Mouse (Mus musculus): Measurements from ENCODE around the gene Nol12.

DNA sequence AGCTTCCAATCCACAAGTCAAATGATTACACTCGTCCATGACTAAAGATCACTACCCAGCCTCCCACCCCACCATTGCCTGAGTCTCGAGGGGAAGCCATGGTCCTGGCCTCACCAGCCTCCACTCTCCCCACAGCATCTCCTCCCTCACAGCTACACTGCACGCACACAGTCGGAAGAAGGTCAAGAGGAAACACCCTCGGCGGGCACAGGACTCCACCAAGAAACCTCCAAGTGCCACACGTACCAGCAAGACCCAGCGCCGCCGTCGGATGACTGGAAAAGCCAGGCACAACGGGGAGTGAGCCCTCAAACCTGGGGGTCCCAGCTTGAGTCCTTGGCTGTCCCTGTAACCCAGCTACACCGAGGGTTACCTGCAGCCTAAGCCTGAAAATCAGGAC is 5.6 kb downstream of the Nol12 start:
- TF ChIP-seq CTCF (conservative IDR thresholded peaks at IDR 0.05; ENCODE audit: low read length) (no peak), POU5F1 (IDR thresholded peaks at IDR 0.05; ENCODE audit: borderline replicate concordance, low read length) (no peak)
